Mouse (Mus musculus) stomach, postnatal 0 days (tissue): ENCODE measurements at regions not wholly inside any gene's neighbourhood (a gene's known extent, or its start where the extent isn't known, plus 50 kb on each side); places are given as distances from the start of the nearest gene placed in this dataset.
"Not testable (repeated sequence)": the region's sequence is repeated elsewhere in the genome, so short reads cannot be mapped to it uniquely, and the experiment has no call there.

Experiments
- CTCF ChIP-seq: IDR thresholded peaks from 2 replicates; pipeline ENCODE4 v1.5.1; 2016; ENCODE audit warnings: antibody characterized with exemption, low read depth, mild to moderate bottlenecking, moderate library complexity
- EP300 ChIP-seq: optimal IDR thresholded peaks from 2 replicates; pipeline ENCODE3; 2016; ENCODE audit warnings: antibody characterized with exemption

GRCm38 (mm10) chr3:6041325-6041724 lies 290.7 kb downstream of the Gm8797 start:
- not testable (repeated sequence) for TF ChIP-seq CTCF, EP300
